Mouse (Mus musculus) hindbrain, embryonic 15.5 days (tissue): ENCODE results near the gene Rfx4. TPM values are rescaled to one million over a fixed set of nuclear protein-coding genes. Genes with fewer than 3 reads are reported as not detected.
A peak's percentile ranks its signal among the peaks of the same experiment; 100 is the strongest.

Experiments
- ATAC-seq: fragments of 200-750 bp; cut with Nextera tagmentation; 2 replicates; pipeline ENCODE4 v1.8.0; 2017; ENCODE audit warnings: low read depth, moderate number of reproducible peaks, moderate TSS enrichment; ENCODE audit not compliant: low FRiP score
- H3K27ac ChIP-seq: fragments of 300-500 bp; sonication (generic); replicated peaks from 2 replicates; pipeline ENCODE4 v1.5.1; 2015; ENCODE audit warnings: mild to moderate bottlenecking, inconsistent platforms
- H3K27me3 ChIP-seq: fragments of 300-500 bp; sonication (generic); 2 replicates; pipeline ENCODE4 v1.6.1; 2015; ENCODE audit warnings: control low read depth, inconsistent platforms
- H3K36me3 ChIP-seq: fragments of 300-500 bp; sonication (generic); 2 replicates; pipeline ENCODE4 v1.6.1; 2015; ENCODE audit warnings: control low read depth, inconsistent platforms
- H3K4me1 ChIP-seq: fragments of 300-500 bp; sonication (generic); replicated peaks from 2 replicates; pipeline ENCODE4 v1.6.1; 2015; ENCODE audit warnings: control low read depth, inconsistent platforms
- H3K4me2 ChIP-seq: fragments of 300-500 bp; sonication (generic); 2 replicates; pipeline ENCODE4 v1.6.1; 2015; ENCODE audit warnings: moderate library complexity, mild to moderate bottlenecking, inconsistent platforms
- H3K4me3 ChIP-seq: fragments of 300-500 bp; sonication (generic); 2 replicates; pipeline ENCODE4 v1.5.1; 2015; ENCODE audit warnings: mild to moderate bottlenecking, inconsistent platforms
- H3K9ac ChIP-seq: fragments of 300-500 bp; sonication (generic); 2 replicates; pipeline ENCODE4 v1.6.1; 2015; ENCODE audit warnings: inconsistent platforms
- H3K9me3 ChIP-seq: fragments of 300-500 bp; sonication (generic); 2 replicates; pipeline ENCODE4 v1.6.1; 2016; ENCODE audit warnings: control low read depth, inconsistent platforms
- WGBS: fragments of 180-500 bp; shearing (Covaris S2); methylation state at CpG from one replicate; pipeline ENCODE4 v1.1.7; 2015; 5-methylcytosine and 5-hydroxymethylcytosine counted together
- polyA plus RNA-seq: library from polyadenylated mRNA; unstranded; fragments of >200 nt; fragmentation: Nextera tagmentation; extraction: Ambion mirVana; gene quantifications from 2 replicates; pipeline ENCODE4 v1.2.1, GENCODE M21; 2015

Gene Rfx4
- polyA plus RNA-seq, 1 experiment from 2014 or later, result 23.7 TPM

DNA sequence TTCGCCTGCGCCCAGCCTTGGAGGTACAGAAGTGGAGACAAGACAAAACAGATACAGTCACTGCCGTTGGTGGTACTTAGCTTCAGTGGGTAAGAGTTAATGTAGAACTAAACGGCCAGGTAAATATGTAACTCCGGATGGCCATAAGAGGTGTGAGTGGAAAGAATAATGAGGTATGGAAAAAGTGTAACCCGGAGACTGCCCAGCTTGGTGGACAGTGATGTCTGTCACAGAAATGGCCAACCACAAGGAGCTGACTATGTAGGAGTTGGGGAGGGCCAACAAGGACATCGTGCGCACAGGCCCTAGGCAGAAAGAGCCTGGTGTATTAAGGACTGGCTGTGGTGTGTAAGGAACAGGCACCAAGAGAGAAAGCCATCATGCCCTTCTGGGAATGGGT, 130.9 kb downstream of the Rfx4 start:
- Histone ChIP-seq H3K9me3 (no peaks in the 10 kb centered on the region), H3K36me3 (no peaks in the 10 kb centered on the region)
- no peak for ATAC-seq

DNA sequence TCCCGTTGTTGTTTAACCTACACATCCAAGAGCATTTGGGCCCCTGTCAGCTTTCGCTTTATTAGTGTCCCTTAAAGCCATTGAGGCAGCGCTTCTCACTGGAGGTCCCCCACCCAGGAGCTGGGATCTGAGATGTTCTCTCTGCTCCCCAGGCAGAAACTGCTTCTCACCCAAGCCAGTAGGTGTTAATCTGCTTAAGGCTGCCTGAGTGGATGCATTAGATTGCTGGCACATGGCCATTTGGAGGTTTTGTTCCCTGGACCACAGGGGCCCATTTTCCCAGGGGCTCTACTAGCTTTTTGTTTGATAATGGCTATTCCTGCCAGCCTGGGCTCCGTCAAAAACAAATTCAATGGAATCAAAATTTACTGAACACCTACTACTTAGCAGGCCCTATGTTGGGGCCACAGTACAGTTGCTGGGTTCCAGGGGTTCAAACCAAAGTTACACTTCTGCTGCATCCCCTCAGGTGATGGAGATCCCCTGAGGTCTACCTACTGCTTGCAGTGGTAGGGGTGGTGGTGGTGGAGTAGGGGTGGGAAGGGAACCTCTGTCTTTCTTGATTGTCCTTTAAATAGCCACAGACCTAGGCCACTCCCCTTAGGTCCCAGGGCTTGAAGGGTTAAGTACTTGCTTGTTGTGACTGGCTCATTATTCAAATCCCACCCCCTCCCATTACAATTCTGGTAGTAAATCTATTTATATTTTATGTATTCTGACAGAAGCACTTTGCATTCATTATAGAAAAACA, 133.4 kb downstream of the Rfx4 start:
- 49% methylated on average over 4 of the region's 4 CpGs for WGBS
- no peaks in the 10 kb centered on the region for H3K36me3 ChIP-seq
- no peaks in the 10 kb centered on the region for H3K27me3 ChIP-seq
- no peak overlapping the region for H3K27ac ChIP-seq
- H3K9ac ChIP-seq, result no peak overlapping the region
- H3K4me3 ChIP-seq, result no peak overlapping the region
- no peak for ATAC-seq
- no peaks in the 10 kb centered on the region for H3K9me3 ChIP-seq
- peaks cover 7% of the 10 kb centered on the region; the same call in 1 of the 2 replicates for H3K4me1 ChIP-seq
- H3K4me2 ChIP-seq, result no peak overlapping the region

More for the DNA sequence above, 130.9 kb downstream of the Rfx4 start:
- H3K4me3 ChIP-seq, result no peak overlapping the region
- WGBS, result 79% methylated on average over 8 of the region's 8 CpGs
- H3K9ac ChIP-seq, result no peak overlapping the region
- H3K4me1 ChIP-seq, result peaks cover 7% of the 10 kb centered on the region; the same call in 1 of the 2 replicates
- H3K27me3 ChIP-seq, result no peaks in the 10 kb centered on the region
- H3K27ac ChIP-seq, result no peak overlapping the region
- H3K4me2 ChIP-seq, result no peak overlapping the region

DNA sequence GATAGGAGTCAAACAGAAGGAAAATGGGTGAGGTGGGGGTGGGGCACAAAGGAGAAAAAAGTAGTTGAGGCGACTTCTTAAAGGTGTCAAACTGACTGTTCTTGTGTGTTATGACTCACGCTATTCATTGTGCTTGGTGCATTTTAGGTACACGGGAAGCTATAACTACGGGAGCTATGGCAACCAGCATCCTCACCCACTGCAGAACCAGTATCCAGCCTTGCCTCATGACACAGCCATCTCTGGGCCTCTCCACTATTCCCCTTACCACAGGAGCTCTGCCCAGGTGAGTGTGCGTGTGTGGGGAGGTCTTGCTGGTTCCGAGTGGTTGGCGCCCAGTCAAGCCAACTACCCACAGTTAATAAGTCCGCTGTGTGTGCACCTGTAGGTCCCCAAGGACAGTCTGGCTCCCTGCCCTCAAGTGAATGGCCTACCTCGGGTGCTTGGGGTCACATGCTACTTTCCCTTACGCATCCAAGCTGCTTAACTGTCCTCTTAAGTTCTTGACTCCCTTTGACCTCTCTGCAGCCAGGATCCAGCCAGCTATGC, 140.0 kb downstream of the Rfx4 start:
- no peak overlapping the region for H3K9ac ChIP-seq
- no peak for ATAC-seq
- no peak overlapping the region for H3K4me2 ChIP-seq
- H3K4me1 ChIP-seq, result no peaks in the 10 kb centered on the region
- 93% methylated on average over 10 of the region's 10 CpGs for WGBS
- no peaks in the 10 kb centered on the region for H3K9me3 ChIP-seq
- no peak overlapping the region for H3K4me3 ChIP-seq
- H3K27ac ChIP-seq, result no peak overlapping the region
- H3K27me3 ChIP-seq, result no peaks in the 10 kb centered on the region
- no peaks in the 10 kb centered on the region for H3K36me3 ChIP-seq

DNA sequence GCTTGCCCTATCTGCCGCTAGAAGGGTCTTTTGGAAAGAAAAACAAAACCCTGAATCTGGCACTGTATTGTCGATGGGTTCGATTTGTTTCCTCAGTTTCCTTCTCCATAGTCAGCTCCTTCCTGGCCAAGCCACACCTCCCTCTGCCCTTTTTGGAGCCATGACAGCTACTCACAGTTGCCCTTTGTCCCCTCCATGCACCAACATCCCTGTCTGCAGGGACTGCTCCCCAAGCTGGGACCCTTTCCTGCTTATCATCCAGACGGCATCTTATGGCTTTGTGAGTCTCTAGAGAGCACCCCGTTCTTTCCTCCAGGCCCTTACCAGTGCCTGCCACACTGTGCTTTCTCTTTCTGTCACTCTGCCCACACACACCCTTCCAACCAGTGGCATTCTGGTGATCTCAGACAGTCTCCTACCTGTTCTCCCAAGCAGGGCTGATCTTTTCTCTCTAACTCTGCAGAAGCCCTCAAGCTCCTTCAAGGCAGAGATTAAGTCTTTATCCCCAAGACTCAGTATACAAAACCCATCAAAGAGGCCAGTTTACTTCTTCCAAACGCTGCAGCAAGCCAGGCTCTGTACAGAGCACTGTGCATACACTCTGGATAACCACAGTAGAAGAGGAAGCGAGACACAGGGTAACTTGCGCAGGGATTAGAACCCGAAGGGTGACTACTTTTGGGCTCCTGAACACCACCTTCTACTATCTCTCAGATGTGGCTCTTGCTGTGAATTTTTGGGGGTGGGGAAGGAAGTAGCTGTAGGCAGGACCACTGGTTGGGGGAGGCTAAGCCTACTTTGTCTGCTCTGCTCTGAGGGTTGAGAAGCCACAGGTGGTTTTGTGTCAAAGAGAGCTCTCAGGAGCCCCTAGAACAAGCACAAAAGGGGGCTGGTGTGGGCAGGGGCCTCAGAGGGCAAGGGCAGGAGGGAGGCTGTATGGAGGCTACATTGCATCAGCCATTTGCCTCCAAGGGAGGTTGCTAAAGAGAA, 141.4 kb downstream of the Rfx4 start:
- ATAC-seq, result no peak
- no peaks in the 10 kb centered on the region for H3K36me3 ChIP-seq
- H3K4me1 ChIP-seq, result no peaks in the 10 kb centered on the region
- no peak overlapping the region for H3K4me3 ChIP-seq
- no peak overlapping the region for H3K4me2 ChIP-seq
- 76% methylated on average over 9 of the region's 9 CpGs for WGBS
- H3K27me3 ChIP-seq, result no peaks in the 10 kb centered on the region
- H3K9me3 ChIP-seq, result no peaks in the 10 kb centered on the region
- no peak overlapping the region for H3K9ac ChIP-seq
- no peak overlapping the region for H3K27ac ChIP-seq

DNA sequence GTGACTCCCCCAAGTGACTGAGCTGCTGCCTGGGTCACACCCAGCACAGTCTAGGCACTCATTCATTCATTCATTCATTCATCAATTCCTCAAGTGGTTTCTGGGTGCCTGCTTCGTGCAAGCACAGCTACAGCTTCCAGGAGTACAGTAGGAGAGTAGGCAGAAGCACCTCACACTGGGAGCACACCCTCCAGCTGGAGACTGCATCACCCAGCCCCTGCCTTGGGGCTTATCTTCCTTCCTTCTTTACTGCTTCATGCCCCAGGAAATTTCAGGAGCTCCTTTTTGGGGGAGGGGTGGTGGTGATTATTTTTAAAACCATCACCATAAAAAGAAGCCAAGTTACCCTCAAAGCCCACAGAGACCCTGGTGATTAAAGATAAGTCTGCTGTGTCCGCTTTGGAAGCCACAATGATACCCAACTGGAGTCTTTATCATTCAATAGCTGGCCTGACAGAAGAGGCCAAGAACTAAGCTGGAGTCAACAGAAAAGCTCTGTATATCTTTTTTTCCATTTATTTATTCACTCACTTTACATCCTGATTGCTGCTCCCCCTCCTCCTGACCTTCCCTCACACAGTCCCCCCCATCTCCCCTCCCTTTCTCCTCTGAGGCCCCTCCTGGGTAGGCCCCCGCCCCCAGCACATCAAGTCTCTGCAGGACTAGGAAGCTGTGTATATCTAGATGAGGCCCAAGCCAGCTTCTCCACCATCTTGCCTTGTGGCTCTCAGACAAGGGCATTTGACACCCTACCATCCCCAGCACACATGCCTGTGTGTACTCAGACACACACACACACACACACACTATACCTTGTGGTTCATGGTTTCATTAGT, 142.5 kb downstream of the Rfx4 start:
- 78% methylated on average over 3 of the region's 3 CpGs for WGBS

DNA sequence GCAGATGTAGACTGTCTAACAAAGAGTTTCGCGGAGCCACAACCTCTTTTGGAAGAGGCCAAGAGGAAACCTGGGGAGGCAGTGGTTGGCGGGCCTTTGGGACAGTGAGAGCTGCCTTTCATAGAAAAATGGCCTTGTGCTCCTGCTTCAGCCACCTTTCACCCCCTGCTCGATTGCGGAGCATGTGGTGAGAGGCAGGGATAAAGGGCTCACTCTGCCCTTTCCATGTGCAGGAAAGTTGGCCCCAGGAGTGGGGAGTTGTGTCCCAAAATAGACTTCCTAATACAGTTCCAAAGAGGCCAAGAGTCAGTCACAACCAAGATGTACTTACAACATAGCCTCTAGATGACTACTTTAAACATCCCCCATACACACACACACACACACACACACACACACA, 145.8 kb downstream of the Rfx4 start:
- H3K27ac ChIP-seq, result no peak overlapping the region
- H3K36me3 ChIP-seq, result no peaks in the 10 kb centered on the region
- peaks cover 18% of the 10 kb centered on the region for H3K4me1 ChIP-seq
- H3K9ac ChIP-seq, result no peak overlapping the region
- no peaks in the 10 kb centered on the region for H3K27me3 ChIP-seq
- ATAC-seq, result no peak
- no peaks in the 10 kb centered on the region for H3K9me3 ChIP-seq
- 67% methylated on average over 5 of the region's 5 CpGs for whole genome bisulfite sequencing
- no peak overlapping the region for H3K4me2 ChIP-seq
- no peak overlapping the region for H3K4me3 ChIP-seq

More for the DNA sequence above, 142.5 kb downstream of the Rfx4 start:
- no peak overlapping the region for H3K9ac ChIP-seq
- no peak overlapping the region for H3K4me2 ChIP-seq
- peaks cover 5% of the 10 kb centered on the region for H3K4me1 ChIP-seq
- no peaks in the 10 kb centered on the region for H3K9me3 ChIP-seq
- no peak overlapping the region for H3K27ac ChIP-seq
- no peak for ATAC-seq
- H3K36me3 ChIP-seq, result no peaks in the 10 kb centered on the region
- no peaks in the 10 kb centered on the region for H3K27me3 ChIP-seq
- H3K4me3 ChIP-seq, result no peak overlapping the region

DNA sequence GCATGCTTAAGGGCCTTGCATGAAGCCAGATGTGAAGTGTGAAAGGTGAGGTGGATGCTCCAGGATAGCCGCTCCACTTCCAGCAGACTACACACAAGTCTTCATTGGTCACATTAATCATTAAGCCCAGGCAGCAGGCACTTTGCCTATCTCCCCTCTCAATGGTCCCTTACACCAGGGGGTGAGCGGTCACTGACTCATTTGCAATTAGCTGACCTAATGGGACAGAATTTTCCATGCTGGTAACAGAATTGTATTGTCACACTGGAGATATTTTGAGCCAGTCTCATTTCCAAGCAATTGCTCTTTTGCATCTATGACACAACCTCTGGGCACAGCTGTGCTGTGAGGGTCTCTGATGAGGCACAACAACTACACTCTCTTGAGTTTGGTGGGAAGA, 146.4 kb downstream of the Rfx4 start:
- Histone ChIP-seq H3K4me2 (no peak overlapping the region), H3K4me3 (no peak overlapping the region), H3K36me3 (no peaks in the 10 kb centered on the region), H3K27me3 (no peaks in the 10 kb centered on the region), H3K9me3 (no peaks in the 10 kb centered on the region), H3K4me1 (peaks cover 23% of the 10 kb centered on the region), H3K9ac (no peak overlapping the region), H3K27ac (no peak overlapping the region)
- no peak for ATAC-seq
- WGBS, result 49% methylated on average over 2 of the region's 2 CpGs

DNA sequence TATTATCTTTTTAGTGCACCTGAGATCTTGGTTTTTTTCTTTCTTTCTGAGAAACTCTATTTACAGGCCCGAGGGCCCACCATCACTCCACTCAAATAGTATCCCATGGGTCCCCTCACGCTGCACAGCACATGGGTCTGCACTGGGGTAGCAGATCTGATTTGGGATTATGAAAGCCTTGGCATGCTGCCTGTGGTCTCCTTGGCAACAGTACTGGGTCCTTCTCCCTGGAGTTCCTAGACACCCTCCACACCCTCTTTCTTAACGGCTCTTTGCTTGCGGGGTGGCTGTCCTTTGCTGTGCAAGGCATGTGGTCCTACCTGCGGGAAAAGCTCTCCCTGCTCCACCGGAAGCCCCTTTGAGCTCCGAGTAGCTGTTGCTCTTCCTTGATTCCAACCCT, 147.4 kb downstream of the Rfx4 start:
- peak; percentile 50; the same call in 1 of the 2 replicates for ATAC-seq
- no peaks in the 10 kb centered on the region for H3K27me3 ChIP-seq
- whole genome bisulfite sequencing, result 29% methylated on average over 7 of the region's 7 CpGs
- peaks cover 31% of the 10 kb centered on the region for H3K4me1 ChIP-seq
- H3K27ac ChIP-seq, result peak overlapping the region; percentile 55; the same call in 1 of the 2 replicates
- no peak overlapping the region for H3K9ac ChIP-seq
- no peak overlapping the region for H3K4me3 ChIP-seq
- peak overlapping the region; percentile 25 for H3K4me2 ChIP-seq
- no peaks in the 10 kb centered on the region for H3K36me3 ChIP-seq
- no peaks in the 10 kb centered on the region for H3K9me3 ChIP-seq

DNA sequence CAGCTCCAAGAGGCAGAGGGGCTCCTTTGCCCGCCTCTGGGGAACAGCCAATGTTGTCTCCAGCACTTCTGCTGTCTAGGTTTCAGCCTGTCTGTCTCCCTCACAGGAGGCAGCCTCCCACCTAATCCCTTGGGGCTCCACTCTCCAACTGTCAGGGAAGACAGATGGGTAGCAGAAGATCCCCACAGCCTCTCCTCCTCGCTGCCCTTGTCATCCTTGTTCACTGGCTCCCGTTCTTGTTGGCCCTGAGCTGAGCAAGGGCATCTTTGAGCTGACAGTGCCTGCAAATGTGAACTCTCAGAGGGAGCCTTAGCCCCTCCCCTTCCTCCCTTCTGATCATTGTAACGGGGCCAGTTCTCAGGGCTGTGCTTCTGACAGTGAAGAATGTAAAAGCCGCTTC, 147.9 kb downstream of the Rfx4 start:
- no peaks in the 10 kb centered on the region for H3K9me3 ChIP-seq
- H3K4me2 ChIP-seq, result peak overlapping the region; percentile 25
- H3K36me3 ChIP-seq, result no peaks in the 10 kb centered on the region
- no peak overlapping the region for H3K9ac ChIP-seq
- H3K27ac ChIP-seq, result peak overlapping the region; percentile 55
- WGBS, result 8% methylated on average over 5 of the region's 5 CpGs
- H3K27me3 ChIP-seq, result no peaks in the 10 kb centered on the region
- peaks cover 35% of the 10 kb centered on the region for H3K4me1 ChIP-seq
- ATAC-seq, result peak; percentile 64
- no peak overlapping the region for H3K4me3 ChIP-seq

DNA sequence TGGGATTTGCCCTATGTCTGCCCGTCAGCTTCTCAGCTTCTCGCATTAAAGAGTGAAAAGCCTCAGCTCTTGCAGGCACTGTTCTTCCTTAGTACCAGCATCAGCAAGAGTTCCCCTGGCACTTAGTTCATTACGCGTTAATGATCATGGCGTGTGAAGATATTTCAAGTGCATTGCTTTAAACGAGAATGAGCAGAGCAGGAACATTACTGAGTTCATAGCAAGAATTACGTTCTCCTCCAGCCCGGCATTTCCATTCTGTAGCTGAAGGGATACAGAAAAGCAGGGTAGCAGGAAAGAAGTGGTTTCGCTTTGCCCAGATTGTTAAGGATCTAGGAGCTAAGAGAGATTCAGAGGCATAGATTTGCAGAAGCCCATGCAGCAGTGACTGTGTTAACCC, 151.0 kb downstream of the Rfx4 start:
- Histone ChIP-seq H3K4me1 (peaks cover 55% of the 10 kb centered on the region), H3K4me3 (no peak overlapping the region), H3K9me3 (no peaks in the 10 kb centered on the region), H3K9ac (no peak overlapping the region), H3K27me3 (no peaks in the 10 kb centered on the region), H3K36me3 (no peaks in the 10 kb centered on the region), H3K4me2 (no peak overlapping the region), H3K27ac (peak overlapping the region; percentile 75)
- no peak for ATAC-seq
- WGBS, result 56% methylated on average over 9 of the region's 9 CpGs

DNA sequence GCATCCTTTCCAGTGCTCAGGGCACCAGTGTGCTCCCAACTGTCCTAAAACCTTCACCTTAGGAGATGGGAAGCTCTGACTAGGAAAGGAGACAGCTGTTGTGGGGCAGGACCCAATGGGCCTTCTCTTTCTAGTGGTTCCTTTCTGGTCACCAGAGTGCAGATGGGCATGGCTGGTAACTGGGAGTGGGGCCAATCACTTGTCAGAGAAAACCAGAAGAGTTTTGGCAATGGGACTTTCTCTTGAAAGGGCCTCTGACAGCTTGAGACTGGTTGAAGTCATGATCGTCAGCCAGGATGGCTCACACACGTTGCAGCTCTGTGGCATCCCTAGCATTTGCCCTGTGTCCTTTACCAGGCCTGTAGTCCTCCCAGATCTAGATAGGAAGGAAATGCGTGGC, 152.1 kb downstream of the Rfx4 start:
- peaks cover 54% of the 10 kb centered on the region for H3K4me1 ChIP-seq
- no peaks in the 10 kb centered on the region for H3K9me3 ChIP-seq
- 55% methylated on average over 3 of the region's 3 CpGs for WGBS
- H3K36me3 ChIP-seq, result no peaks in the 10 kb centered on the region
- no peak for ATAC-seq
- H3K4me2 ChIP-seq, result no peak overlapping the region
- no peaks in the 10 kb centered on the region for H3K27me3 ChIP-seq
- H3K4me3 ChIP-seq, result no peak overlapping the region
- no peak overlapping the region for H3K9ac ChIP-seq
- 0 out of 2 replicates have a peak overlapping the region, but pooled peaks have one; percentile 13 for H3K27ac ChIP-seq
